Mouse (Mus musculus) gonadal fat pad, adult 2 months (tissue): ENCODE measurements at regions not wholly inside any gene's neighbourhood (a gene's known extent, or its start where the extent isn't known, plus 50 kb on each side); places are given as distances from the start of the nearest gene placed in this dataset.

Experiments
- DNase-seq: peaks from one replicate; pipeline ENCODE4 v3.0.0-alpha.2; 2012; ENCODE audit warnings: low read depth

- no peak for DNase-seq
Observed at GRCm38 (mm10) chr8:10713515-10714042, 294.7 kb downstream of the Irs2 start.

- DNase-seq = no peak
Observed at GRCm38 (mm10) chr8:10712118-10712689, 296.1 kb downstream of the Irs2 start.

GRCm38 (mm10) chr8:10711474-10711873, 296.8 kb downstream of the Irs2 start:
- DNase-seq = no peak

GRCm38 (mm10) chr8:10708509-10708908, 299.7 kb downstream of the Irs2 start:
- no peak for DNase-seq

- DNase-seq = no peak
Observed at GRCm38 (mm10) chr8:10707122-10707521, 301.1 kb downstream of the Irs2 start.

GRCm38 (mm10) chr8:10705909-10706308, 302.3 kb downstream of the Irs2 start:
- DNase-seq = no peak

GRCm38 (mm10) chr8:10702755-10703154, 305.5 kb downstream of the Irs2 start:
- DNase-seq = no peak

GRCm38 (mm10) chr8:10702248-10702647, 306.0 kb downstream of the Irs2 start:
- no peak for DNase-seq

- no peak for DNase-seq
Observed at GRCm38 (mm10) chr8:10701648-10702061, 306.6 kb downstream of the Irs2 start.

- no peak for DNase-seq
Observed at GRCm38 (mm10) chr8:10701226-10701625, 307.0 kb downstream of the Irs2 start.

- DNase-seq = no peak
Observed at GRCm38 (mm10) chr8:10699669-10700068, 308.6 kb downstream of the Irs2 start.

GRCm38 (mm10) chr8:10695181-10695580, 313.1 kb downstream of the Irs2 start:
- DNase-seq = no peak

- DNase-seq = no peak
Observed at GRCm38 (mm10) chr8:10690659-10691058, 317.6 kb downstream of the Irs2 start.

GRCm38 (mm10) chr8:10689881-10690280, 318.4 kb downstream of the Irs2 start:
- DNase-seq = no peak

GRCm38 (mm10) chr8:10687867-10688561, 320.2 kb downstream of the Irs2 start:
- no peak for DNase-seq
